Mouse (Mus musculus): ENCODE data around the gene Pqlc3. TPM values are rescaled to one million over a fixed set of nuclear protein-coding genes. Genes with fewer than 3 reads are reported as not detected.

Pqlc3 gene
- total and polyA plus RNA-seq, 3 experiments: 19.8 to 61.3 (median 34.2) TPM

DNA sequence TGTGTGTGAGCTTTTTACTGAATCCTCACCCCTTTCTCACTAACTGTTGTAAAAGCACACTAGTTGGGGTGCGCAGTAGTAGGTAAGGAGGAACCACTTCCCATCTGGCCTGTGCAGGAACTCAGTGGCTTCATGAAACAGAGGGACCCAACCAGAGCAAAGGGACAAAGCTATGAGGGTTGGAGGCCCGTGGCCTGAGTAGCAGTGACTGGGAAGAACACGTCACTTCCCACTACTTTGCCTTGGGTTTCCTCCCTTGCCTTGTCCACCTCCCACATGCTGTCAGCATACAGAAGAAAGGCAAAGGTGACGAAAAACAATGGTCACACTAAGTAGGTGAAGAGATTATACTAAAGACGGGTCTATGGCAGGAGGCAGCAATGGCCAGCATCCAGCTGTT, 3.9 kb downstream of the Pqlc3 start:
- no peak overlapping the region for H3K4me3 ChIP-seq (ENCODE audit: low read depth, low read length)
- no peaks in the 10 kb centered on the region for H3K9me3 ChIP-seq (replicated peaks)
- H3K27me3 ChIP-seq (ENCODE audit: insufficient read depth, low read length): no peaks in the 10 kb centered on the region
- H3K36me3 ChIP-seq (replicated peaks): peaks cover 70% of the 10 kb centered on the region
- TF ChIP-seq POLR2AphosphoS5 (IDR thresholded peaks at IDR 0.05; ENCODE audit: insufficient replicate concordance, low read depth, low read length): no peak
- no peak for TF ChIP-seq TAL1 (conservative IDR thresholded peaks at IDR 0.05; ENCODE audit: low read depth, low read length)
- no peak for TF ChIP-seq CTCF (IDR thresholded peaks at IDR 0.05; ENCODE audit: low read depth, low read length)
- ATAC-seq (ENCODE audit: extremely low read depth, insufficient number of reproducible peaks, low FRiP score, poor library complexity, severe bottlenecking) (no peak), DNase-seq (ENCODE audit: low spot score) (no peak)
- H3K4me1 ChIP-seq (ENCODE audit: insufficient read depth, low read depth, low read length): peaks cover 42% of the 10 kb centered on the region

DNA sequence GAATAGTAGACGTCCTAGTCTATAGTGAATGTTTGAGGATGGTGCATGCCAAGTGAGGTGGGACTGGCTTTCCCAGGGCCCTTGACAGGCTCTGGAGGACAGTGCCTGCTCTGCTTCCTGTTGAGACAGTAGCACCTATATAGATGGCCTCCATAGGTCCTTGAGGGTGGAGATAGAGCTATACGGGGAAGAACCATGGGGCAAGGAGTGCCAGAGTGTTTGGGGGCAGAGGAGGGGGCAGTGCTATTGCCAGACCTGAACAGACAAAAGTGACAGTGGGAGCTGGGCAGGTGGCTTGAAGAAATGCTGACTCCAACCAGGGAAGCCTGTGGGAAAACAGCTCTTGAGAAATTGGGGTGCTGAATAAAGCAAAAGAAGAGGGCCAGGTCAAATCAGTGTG, 5.9 kb downstream of the Pqlc3 start:
- TF ChIP-seq POLR2AphosphoS5 (IDR thresholded peaks at IDR 0.05; ENCODE audit: insufficient replicate concordance, low read depth, low read length): no peak
- TF ChIP-seq TAL1 (conservative IDR thresholded peaks at IDR 0.05; ENCODE audit: low read depth, low read length): no peak

DNA sequence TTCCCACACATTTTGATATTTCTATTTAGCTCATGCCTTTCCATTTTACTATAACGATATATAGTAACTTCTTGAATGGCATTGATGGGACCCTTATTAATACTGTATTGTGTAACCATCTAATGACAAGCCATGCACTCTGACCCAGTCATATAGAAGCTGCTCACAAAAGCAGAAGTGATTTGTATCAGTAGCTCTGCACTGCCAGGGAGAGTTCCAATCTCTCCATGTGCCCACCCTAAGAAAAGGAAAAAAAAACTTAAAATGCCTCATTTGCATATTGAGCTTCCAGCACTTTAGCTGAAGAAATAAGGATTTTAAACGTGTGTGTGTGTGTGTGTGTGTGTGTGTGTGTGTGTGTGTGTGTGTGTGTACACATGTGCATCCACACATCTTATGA, 7.9 kb downstream of the Pqlc3 start:
- Histone ChIP-seq H3K4me1 (ENCODE audit: insufficient read depth, low read depth, low read length) (peaks cover 10% of the 10 kb centered on the region; the same call in 1 of the 2 replicates), H3K9me3 (replicated peaks) (no peaks in the 10 kb centered on the region), H3K4me3 (ENCODE audit: low read depth, low read length) (no peak overlapping the region), H3K36me3 (replicated peaks) (peaks cover 89% of the 10 kb centered on the region), H3K27me3 (ENCODE audit: insufficient read depth, low read length) (no peaks in the 10 kb centered on the region)
- DNase-seq (ENCODE audit: low spot score) (no peak), ATAC-seq (ENCODE audit: extremely low read depth, insufficient number of reproducible peaks, low FRiP score, poor library complexity, severe bottlenecking) (no peak)
- TF ChIP-seq CTCF (IDR thresholded peaks at IDR 0.05; ENCODE audit: low read depth, low read length) (no peak), TAL1 (conservative IDR thresholded peaks at IDR 0.05; ENCODE audit: low read depth, low read length) (no peak), GATA2 (IDR thresholded peaks at IDR 0.05; ENCODE audit: borderline replicate concordance, low read depth, low read length) (no peak), POLR2AphosphoS5 (IDR thresholded peaks at IDR 0.05; ENCODE audit: insufficient replicate concordance, low read depth, low read length) (no peak), GATA1 (IDR thresholded peaks at IDR 0.05; ENCODE audit: borderline replicate concordance, low read length) (no peak)

More for the DNA sequence above, 5.9 kb downstream of the Pqlc3 start:
- no peaks in the 10 kb centered on the region for H3K9me3 ChIP-seq (replicated peaks)
- H3K4me3 ChIP-seq (ENCODE audit: low read depth, low read length): no peak overlapping the region
- DNase-seq (ENCODE audit: low spot score): no peak
- ATAC-seq (ENCODE audit: extremely low read depth, insufficient number of reproducible peaks, low FRiP score, poor library complexity, severe bottlenecking): no peak
- H3K4me1 ChIP-seq (ENCODE audit: insufficient read depth, low read depth, low read length): peaks cover 24% of the 10 kb centered on the region
- no peaks in the 10 kb centered on the region for H3K27me3 ChIP-seq (ENCODE audit: insufficient read depth, low read length)
- peaks cover 88% of the 10 kb centered on the region for H3K36me3 ChIP-seq (replicated peaks)

DNA sequence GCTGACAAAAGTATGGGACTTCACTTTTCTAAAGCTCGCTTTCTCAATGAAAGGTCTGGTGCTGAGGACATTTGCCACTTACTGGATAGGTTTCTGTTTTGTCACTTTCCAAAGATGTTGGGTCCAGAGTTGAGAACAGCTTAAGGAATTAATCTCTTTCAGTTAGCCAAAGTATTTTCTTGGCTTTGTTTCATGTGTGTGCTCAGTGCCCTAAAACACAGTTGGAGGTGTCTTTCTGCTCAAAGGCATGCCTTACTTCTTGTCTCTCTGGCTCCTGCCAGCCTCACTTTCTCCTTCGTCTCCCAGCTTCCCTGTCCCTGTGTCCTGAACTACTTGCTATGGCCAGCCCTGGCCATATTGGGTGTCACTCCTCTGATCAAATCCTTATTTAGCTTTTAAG, 8.8 kb downstream of the Pqlc3 start:
- peaks cover 87% of the 10 kb centered on the region for H3K36me3 ChIP-seq (replicated peaks)

DNA sequence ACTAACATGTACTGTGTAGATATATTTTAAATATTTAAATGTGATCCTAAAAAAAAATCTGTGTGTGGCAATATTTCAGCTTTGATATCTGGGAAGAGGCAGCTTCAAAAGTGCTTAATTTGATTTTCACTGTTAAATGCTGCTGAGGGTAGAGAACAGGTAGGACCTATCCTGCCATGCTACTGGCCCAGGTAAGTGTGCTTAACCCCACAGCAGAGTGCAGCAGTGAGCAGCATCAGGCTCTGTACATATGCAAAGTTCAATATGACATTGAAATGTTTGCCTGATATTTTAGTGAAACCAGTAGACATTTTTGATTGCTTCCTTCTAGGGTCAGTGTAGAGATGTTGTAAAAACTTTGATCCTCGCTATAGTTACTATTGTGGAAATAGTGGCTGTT, 14.4 kb downstream of the Pqlc3 start:
- no peaks in the 10 kb centered on the region for H3K4me1 ChIP-seq (ENCODE audit: insufficient read depth, low read depth, low read length)
- H3K36me3 ChIP-seq (replicated peaks): peaks cover 68% of the 10 kb centered on the region
- ATAC-seq (ENCODE audit: extremely low read depth, insufficient number of reproducible peaks, low FRiP score, poor library complexity, severe bottlenecking): no peak
- H3K9me3 ChIP-seq (replicated peaks): no peaks in the 10 kb centered on the region
- no peak for DNase-seq (ENCODE audit: low spot score)
- no peaks in the 10 kb centered on the region for H3K27me3 ChIP-seq (ENCODE audit: insufficient read depth, low read length)
- TF ChIP-seq GATA2 (IDR thresholded peaks at IDR 0.05; ENCODE audit: borderline replicate concordance, low read depth, low read length) (no peak), CTCF (IDR thresholded peaks at IDR 0.05; ENCODE audit: low read depth, low read length) (no peak), TAL1 (conservative IDR thresholded peaks at IDR 0.05; ENCODE audit: low read depth, low read length) (no peak), GATA1 (IDR thresholded peaks at IDR 0.05; ENCODE audit: borderline replicate concordance, low read length) (no peak), POLR2AphosphoS5 (IDR thresholded peaks at IDR 0.05; ENCODE audit: insufficient replicate concordance, low read depth, low read length) (no peak)
- no peak overlapping the region for H3K4me3 ChIP-seq (ENCODE audit: low read depth, low read length)

More for the DNA sequence above, 8.8 kb downstream of the Pqlc3 start:
- Histone ChIP-seq H3K27me3 (ENCODE audit: insufficient read depth, low read length) (no peaks in the 10 kb centered on the region), H3K4me3 (ENCODE audit: low read depth, low read length) (no peak overlapping the region), H3K4me1 (ENCODE audit: insufficient read depth, low read depth, low read length) (peaks cover 10% of the 10 kb centered on the region; the same call in 1 of the 2 replicates), H3K9me3 (replicated peaks) (no peaks in the 10 kb centered on the region)
- TF ChIP-seq CTCF (IDR thresholded peaks at IDR 0.05; ENCODE audit: low read depth, low read length) (no peak), GATA1 (IDR thresholded peaks at IDR 0.05; ENCODE audit: borderline replicate concordance, low read length) (no peak), TAL1 (conservative IDR thresholded peaks at IDR 0.05; ENCODE audit: low read depth, low read length) (no peak), GATA2 (IDR thresholded peaks at IDR 0.05; ENCODE audit: borderline replicate concordance, low read depth, low read length) (no peak), POLR2AphosphoS5 (IDR thresholded peaks at IDR 0.05; ENCODE audit: insufficient replicate concordance, low read depth, low read length) (no peak)
- no peak for ATAC-seq (ENCODE audit: extremely low read depth, insufficient number of reproducible peaks, low FRiP score, poor library complexity, severe bottlenecking)
- no peak for DNase-seq (ENCODE audit: low spot score)

DNA sequence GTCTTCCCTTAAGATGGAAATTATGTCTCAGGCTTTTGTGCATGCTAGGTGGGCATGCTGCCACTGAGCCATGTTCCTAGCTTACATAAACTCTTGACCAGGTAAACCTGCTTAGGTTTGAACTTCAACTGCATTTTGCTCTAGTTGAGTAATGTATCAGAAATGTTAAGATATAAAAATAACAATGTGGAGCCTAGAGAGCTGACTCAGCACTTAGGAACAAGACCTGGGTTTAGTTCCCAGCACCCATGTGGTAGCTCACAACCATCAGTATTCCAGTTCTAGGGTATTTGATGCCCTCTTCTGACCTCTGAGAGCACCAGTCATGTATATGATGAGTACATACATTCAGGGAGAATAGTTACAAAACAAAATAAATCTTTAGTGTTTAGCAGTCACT, 23.1 kb downstream of the Pqlc3 start:
- DNase-seq (ENCODE audit: low spot score) (no peak), ATAC-seq (ENCODE audit: extremely low read depth, insufficient number of reproducible peaks, low FRiP score, poor library complexity, severe bottlenecking) (no peak)
- TF ChIP-seq TAL1 (conservative IDR thresholded peaks at IDR 0.05; ENCODE audit: low read depth, low read length) (no peak), GATA2 (IDR thresholded peaks at IDR 0.05; ENCODE audit: borderline replicate concordance, low read depth, low read length) (no peak), GATA1 (IDR thresholded peaks at IDR 0.05; ENCODE audit: borderline replicate concordance, low read length) (no peak), CTCF (IDR thresholded peaks at IDR 0.05; ENCODE audit: low read depth, low read length) (no peak), POLR2AphosphoS5 (IDR thresholded peaks at IDR 0.05; ENCODE audit: insufficient replicate concordance, low read depth, low read length) (no peak)
- Histone ChIP-seq H3K36me3 (replicated peaks) (peaks cover 84% of the 10 kb centered on the region), H3K4me3 (ENCODE audit: low read depth, low read length) (no peak overlapping the region), H3K4me1 (ENCODE audit: insufficient read depth, low read depth, low read length) (no peaks in the 10 kb centered on the region), H3K9me3 (replicated peaks) (no peaks in the 10 kb centered on the region), H3K27me3 (ENCODE audit: insufficient read depth, low read length) (no peaks in the 10 kb centered on the region)

DNA sequence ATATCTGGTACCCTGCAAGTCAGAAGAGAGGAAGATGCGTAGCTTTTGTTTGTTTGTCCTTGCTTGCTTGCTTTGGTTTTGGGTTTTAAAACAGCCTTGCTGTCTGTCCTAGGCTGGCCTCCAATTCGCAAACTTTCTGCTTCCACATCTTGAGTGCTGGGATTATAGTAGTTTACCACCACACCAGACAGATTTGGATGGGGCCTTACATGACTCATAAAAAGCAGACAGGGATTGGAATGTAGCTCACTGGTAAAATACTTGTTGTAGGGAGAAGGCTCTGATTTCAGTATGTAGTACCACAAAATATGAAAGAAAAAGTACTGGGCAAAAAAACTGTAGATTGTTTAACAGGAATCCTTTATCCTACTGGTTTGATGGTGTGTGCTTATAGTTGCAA, 33.4 kb downstream of the Pqlc3 start:
- Histone ChIP-seq H3K4me1 (ENCODE audit: insufficient read depth, low read depth, low read length) (no peaks in the 10 kb centered on the region), H3K36me3 (replicated peaks) (peaks cover 56% of the 10 kb centered on the region), H3K9me3 (replicated peaks) (no peaks in the 10 kb centered on the region), H3K27me3 (ENCODE audit: insufficient read depth, low read length) (no peaks in the 10 kb centered on the region), H3K4me3 (ENCODE audit: low read depth, low read length) (no peak overlapping the region)
- TF ChIP-seq TAL1 (conservative IDR thresholded peaks at IDR 0.05; ENCODE audit: low read depth, low read length) (no peak), POLR2AphosphoS5 (IDR thresholded peaks at IDR 0.05; ENCODE audit: insufficient replicate concordance, low read depth, low read length) (no peak), CTCF (IDR thresholded peaks at IDR 0.05; ENCODE audit: low read depth, low read length) (no peak), GATA1 (IDR thresholded peaks at IDR 0.05; ENCODE audit: borderline replicate concordance, low read length) (no peak), GATA2 (IDR thresholded peaks at IDR 0.05; ENCODE audit: borderline replicate concordance, low read depth, low read length) (no peak)
- ATAC-seq (ENCODE audit: extremely low read depth, insufficient number of reproducible peaks, low FRiP score, poor library complexity, severe bottlenecking): no peak
- DNase-seq (ENCODE audit: low spot score): no peak
